Mouse (Mus musculus) liver, adult (tissue): ENCODE results near the gene Zbed4.

Source experiments
- GATA4 ChIP-seq: IDR thresholded peaks from 2 replicates; pipeline ENCODE4 v1.6.1; 2014; ENCODE audit warnings: mild to moderate bottlenecking, low read length; ENCODE audit not compliant: insufficient replicate concordance

Gene Zbed4

DNA sequence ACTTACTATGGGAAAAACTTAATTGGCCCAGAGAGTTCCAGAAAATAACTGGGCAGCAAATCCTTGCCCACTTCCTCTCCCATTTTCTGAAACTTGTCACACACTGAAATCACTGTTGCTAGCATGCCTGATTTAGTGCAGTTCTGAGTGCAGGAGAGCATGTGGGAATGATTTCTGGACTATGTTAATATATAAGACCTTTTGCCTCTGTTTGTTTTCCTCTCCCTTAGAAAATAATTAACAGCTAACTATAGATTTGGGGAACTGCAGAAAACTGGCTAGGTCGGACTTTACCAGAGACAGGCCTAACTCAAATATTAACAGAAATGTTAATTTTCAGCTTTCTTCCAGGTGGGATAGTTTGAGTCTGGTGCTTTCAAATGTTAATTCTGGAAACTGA is 17.1 kb downstream of the Zbed4 start:
- TF ChIP-seq GATA4, result no peak

DNA sequence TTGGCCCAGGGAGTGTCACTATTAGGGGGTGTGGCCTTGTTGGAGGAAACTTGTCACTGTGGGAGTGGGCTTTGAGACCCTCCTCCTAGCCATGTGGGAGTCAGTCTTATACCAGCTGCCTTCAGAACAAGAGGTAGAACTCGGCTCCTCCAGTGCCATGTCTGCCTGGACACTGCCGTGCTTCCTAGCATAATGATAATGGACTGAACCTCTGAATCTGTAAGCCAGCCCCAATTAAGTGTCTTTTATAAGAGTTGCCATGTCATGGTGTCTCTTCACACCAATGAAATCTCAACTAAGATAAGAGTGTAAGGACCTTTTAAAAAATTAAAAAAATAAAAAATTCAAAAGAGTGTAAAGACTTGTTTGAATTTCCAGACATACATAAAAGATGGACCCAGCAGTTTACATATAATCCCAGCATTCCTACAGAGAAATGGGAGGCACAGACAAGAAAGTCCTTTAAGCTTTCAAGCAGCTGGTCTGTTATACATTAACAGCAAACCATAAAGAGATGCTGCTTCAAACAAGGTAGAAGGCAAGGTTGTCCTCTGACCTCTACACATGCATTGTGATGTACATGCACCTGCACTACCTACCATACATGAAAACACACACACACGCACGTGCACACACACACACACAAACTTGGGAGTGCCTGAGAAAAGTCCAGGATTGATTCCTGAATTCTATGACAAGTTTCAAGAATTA is 40.8 kb downstream of the Zbed4 start:
- no peak for TF ChIP-seq GATA4

DNA sequence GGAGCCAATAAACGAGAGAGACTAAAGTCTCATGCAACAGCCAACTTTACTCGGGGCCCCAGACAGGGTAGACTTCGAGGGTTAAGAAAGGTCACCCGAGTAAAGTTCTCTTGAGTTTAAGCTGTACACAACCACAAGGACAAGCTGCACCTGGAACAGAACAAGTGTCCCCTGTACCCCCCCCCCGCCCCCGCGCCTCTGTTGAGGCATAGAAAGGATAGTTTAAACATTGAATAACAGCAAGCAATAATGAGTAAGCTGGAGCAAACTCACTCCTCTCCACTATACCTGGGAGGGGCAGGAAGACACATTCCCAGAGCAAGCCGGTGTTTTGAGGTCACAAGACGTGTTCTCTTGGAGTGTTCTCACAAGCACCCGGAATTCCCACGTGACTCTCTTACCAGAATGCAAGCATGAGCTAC is 48.5 kb downstream of the Zbed4 start:
- TF ChIP-seq GATA4, result no peak

DNA sequence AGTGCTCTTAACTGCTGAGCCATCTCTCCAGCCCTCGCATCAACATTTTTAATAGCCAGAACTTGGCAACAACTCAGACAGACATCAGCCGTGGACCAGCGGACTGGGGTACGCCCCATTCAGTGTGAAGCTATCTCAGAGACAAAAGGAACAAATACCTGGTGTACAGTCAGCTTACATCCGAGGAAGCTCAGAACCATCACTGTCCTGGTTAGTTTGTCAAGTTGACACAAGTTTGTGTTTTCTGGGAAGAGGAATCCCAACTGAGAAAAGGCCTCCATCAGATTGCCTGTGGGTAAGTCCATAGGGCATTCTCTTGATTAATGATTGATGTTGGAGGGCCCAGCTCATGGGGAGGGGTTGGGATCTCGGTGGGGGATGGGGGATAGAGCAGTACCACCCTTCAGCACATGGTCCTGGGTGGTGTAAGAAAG is 49.5 kb downstream of the Zbed4 start:
- TF ChIP-seq GATA4, result no peak

DNA sequence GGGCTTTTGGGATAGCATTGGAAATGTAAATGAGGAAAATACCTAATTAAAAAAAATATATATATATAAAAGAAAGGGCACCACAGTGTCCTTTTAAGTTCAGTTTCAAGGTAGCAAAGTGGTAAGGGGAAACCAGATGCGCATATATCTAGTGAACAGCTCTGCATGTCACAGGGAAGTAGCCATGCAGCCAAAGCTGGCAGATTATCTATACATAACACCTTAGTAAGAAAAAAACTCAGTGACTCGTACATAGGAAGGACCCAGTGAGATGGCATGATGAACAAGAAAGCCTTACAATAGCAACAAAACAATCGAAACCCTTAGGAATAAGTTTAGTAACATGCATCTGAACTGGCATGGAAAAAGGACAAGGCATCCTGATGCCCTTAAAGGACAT is 50.4 kb downstream of the Zbed4 start:
- no peak for TF ChIP-seq GATA4

DNA sequence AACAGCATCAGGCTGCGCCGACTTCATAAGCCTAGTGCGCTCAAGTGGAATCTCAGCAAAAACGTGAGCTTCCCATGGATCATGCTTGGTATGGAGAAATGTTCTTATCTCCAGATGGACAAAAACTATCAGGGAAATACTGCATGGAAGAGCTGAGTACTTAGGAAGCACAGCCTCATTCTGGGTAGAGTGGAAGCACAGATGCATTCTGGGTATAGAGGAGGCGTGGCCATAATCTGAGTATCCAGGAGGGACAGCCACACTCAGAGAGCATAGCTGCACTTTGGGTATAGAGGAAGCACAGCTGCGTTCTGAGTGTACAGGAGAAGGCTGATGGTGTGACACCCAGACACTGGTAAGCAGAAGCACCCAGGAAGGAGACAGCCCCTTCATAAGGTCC is 50.9 kb downstream of the Zbed4 start:
- TF ChIP-seq GATA4, result no peak

DNA sequence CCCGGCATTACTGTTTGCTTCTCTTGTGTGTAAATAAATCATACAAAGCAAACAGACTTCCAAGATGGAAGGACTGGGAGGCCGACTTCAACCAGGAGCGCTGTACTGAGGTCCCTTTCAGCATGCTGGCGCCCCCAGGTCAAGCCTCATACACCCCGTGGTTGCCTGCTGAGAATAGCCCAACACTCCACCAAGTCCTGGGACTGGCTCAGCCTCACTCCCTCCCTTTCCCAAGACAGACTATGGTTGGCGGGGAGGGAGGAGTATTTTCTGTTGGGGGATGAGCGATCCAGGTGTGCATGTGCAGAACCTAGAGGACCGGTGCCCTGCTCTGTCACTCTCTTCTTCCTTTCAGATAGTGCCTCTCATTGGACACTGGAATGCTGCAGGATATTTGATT is 56.7 kb downstream of the Zbed4 start:
- TF ChIP-seq GATA4, result no peak

DNA sequence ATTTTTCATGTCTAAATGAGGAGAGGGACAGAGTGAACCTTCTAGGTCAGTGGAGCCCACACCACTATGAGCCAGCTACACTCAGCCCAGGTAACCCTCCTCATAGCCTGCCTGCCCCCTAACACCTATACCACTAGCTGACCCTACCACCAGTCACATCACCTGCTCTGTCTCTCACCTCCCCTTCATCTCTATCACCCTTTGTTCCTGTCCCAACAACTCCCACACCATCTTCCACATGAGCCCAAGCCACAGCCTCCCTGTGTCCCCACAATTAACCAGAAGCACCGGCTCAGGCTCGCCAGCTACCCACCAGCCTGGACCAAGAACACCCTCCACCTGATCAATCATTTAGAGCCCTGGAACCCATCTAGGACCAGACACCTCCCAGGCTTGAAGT is 58.9 kb downstream of the Zbed4 start:
- no peak for TF ChIP-seq GATA4

DNA sequence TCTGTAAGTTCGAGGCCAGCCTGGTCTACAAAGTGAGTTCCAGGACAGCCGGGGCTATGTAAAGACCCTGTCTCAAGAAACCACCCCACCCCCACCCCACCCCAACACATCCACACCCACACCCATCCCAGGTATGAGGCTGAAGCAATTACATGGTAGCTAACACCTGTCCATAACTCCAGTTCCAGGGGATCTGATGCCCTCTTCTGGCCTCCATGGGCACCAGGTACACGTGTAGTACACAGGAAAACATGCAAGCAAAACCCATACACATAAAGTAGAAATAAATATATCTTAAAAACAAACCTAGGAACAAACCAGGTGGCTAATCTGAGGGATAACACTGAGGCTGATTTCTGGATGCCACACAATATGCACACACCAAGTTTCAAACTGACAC is 61.8 kb downstream of the Zbed4 start:
- no peak for TF ChIP-seq GATA4

DNA sequence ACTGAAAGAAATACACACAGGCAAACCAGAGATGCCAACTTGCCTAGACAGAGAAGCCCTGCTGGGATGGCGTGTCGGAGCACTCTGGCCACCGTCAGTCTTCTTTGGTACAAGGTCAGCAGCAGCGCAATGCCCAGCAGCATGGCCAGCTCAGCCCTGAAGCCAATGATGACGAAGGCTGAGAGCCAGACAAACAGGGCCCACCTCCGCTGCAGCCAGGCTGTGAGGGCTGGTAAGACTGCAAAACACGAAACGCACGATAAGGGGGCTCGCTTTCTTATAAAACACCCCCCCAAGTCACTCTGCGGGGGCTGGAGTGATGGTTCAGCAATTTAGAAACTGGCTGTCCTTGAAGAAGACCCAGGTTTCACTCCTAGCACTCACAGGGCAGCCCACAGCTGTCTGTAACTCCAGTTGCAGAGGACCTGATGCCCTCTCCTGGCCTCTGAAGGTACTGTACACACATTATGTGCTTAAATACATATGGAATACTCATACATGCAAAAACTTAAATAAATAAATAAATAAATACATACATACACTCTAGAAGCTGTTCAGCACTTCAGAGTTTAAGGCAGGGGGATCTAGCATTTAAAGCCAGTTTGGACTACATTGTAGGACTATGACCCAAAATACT is 63.1 kb downstream of the Zbed4 start:
- no peak for TF ChIP-seq GATA4

DNA sequence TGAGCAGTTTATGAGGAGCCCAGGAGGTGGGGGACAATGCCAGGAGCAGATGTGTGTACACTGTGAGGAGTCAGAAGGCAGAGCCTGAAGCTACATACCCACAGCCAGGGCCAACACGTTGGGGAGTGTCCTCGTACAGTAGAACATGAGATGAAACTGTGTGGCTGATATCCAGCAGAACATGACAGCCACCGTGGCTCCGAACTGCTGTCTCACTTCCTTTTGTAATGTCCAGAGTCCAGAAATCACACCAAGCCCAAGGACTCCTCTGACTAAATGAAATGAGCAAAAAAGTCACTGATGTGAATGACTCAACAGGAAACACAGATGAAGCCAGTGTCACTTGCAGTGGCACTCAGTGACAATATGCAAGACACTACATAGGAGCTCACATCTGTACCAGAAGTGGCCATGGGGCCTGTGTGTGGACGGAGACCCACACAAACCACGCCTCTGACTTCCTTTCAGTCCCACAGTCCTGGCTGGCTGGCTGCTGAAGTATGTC is 63.8 kb downstream of the Zbed4 start:
- no peak for TF ChIP-seq GATA4

DNA sequence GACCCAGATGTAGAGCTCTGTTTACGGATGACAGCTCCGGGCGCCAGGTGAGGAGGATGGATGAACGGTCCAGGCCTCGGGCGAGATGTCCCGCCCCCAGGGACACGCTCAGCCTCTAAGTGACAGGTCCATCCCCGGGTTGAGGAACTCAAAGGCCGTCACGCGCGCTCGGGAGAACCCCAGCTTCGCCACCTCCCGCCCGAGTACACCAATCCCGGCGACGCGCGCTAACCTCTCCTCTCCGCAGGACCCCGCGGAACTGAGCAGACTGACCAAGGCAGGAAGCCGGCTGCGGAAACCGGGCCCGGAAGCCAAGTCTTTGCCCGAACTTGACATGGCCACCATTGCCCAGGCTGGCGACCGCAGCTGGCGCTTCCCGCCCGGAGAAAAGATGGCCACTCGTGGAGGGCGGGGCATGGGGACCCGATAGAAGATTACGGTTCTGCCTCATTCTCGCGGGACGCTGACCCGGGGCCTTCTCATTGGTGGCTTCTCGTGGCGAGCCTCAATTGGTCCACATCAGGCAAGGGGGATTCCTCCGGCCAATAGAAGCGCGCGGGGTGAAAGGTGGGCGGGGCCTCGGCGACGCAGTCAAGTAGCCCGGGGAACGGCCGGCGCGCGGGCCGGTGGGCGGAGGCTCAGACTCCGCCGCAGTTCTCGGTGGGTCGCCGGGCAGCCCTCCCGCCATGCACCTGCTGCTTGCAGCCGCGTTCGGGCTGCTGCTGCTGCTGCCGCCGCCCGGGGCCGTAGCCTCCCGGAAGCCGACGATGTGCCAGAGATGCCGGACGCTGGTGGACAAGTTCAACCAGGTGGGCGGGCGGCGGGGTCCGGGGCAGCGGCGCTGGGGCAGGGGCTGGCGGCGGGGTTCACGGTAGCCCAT is 67.8 kb downstream of the Zbed4 start, which contains the start of the genes Alg12 and Creld2:
Gene Alg12 (minus strand): TSS at position 293 of the 880 bp plus-strand sequence.
Gene Creld2 (plus strand): TSS at position 621 of the 880 bp plus-strand sequence.
- TF ChIP-seq GATA4, result peak; percentile 89; the same call in 1 of the 2 replicates

DNA sequence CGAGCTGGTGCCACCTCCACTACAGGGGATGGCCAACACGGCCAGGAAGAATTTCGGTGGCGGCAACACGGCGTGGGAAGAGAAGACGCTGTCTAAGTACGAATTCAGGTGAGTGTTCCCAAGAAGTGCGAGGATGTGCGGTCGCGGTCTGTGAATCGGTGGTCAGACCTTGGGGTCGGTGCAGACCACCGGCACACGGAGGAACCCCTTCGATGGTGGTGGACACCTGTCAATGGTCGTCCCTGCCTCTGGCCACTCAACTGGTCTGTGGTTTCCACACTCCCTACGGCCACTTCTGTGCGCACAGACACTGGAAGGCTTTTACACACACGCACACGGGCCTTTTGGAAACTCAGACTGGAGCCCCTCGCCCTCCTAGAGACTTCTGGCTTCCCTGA is 68.4 kb downstream of the Zbed4 start:
- TF ChIP-seq GATA4, result no peak

DNA sequence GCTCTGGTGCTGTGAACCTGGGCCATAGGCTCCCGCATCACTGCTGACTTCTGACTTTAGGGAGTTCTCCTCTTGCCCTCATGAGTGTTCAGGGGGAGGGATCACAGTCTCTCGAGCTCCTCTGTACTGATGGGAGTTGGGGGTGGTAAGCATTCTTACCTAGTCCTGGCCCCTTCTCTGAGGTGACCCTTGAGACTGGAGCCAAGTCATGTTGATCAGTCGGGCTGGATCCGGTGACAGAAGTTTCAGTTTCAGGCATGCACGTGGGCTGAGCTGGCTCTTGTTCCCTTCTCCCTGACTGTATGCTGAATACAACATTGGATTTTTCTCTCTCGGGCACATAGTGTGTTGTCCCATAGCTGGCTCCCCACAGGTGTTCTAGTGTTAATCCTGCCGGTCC is 69.9 kb downstream of the Zbed4 start:
- no peak for TF ChIP-seq GATA4

DNA sequence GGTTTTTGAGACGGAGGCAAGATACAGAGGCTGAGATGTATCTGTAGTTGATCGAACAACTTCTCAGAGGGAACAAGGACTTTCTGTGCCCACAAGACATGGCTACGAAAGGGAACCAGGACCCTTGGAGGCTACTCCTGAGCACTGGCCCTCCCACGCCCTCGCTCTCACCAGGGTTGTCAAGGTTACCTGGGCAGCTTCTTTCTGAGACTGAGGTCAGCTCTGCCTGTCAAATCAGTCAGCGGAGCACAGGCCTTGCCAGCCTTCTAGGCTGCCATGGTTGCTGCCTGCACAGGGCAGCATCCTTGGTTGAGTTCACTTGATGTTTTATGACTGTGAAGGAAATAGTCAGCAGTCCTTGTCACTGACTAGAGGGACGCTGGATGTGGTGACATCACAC is 71.1 kb downstream of the Zbed4 start:
- no peak for TF ChIP-seq GATA4
